Mouse (Mus musculus): Measurements from ENCODE around the gene Ssbp3. TPM values are rescaled to one million over a fixed set of nuclear protein-coding genes. Genes with fewer than 3 reads are reported as not detected.

Gene Ssbp3
- polyA plus RNA-seq, 1 experiment from 2014 or later: 50.5 TPM

- no peak overlapping the region for H3K9ac ChIP-seq
- no peak for ATAC-seq (ENCODE audit: insufficient read depth)
- no peak overlapping the region for H3K27ac ChIP-seq (replicated peaks)
- WGBS (ENCODE audit: insufficient replicate concordance): 68% methylated on average over 4 of the region's 4 CpGs
- no peaks in the 10 kb centered on the region for H3K27me3 ChIP-seq
- no peaks in the 10 kb centered on the region for H3K9me3 ChIP-seq (replicated peaks)
- no peak overlapping the region for H3K4me3 ChIP-seq (replicated peaks)
- H3K4me1 ChIP-seq (replicated peaks): no peaks in the 10 kb centered on the region
- no peaks in the 10 kb centered on the region for H3K36me3 ChIP-seq (replicated peaks)
- H3K4me2 ChIP-seq: no peak overlapping the region
Observed at GRCm38 (mm10) chr4:107078894-107079293, 168.4 kb downstream of the Ssbp3 start.

GRCm38 (mm10) chr4:107079716-107080115 lies 169.2 kb downstream of the Ssbp3 start:
- no peak for ATAC-seq (ENCODE audit: insufficient read depth)
- H3K9me3 ChIP-seq (replicated peaks): no peaks in the 10 kb centered on the region
- H3K27ac ChIP-seq (replicated peaks): no peak overlapping the region
- H3K36me3 ChIP-seq (replicated peaks): no peaks in the 10 kb centered on the region
- H3K4me1 ChIP-seq (replicated peaks): no peaks in the 10 kb centered on the region
- no peak overlapping the region for H3K4me3 ChIP-seq (replicated peaks)
- no peak overlapping the region for H3K9ac ChIP-seq
- H3K4me2 ChIP-seq: no peak overlapping the region
- no peaks in the 10 kb centered on the region for H3K27me3 ChIP-seq

DNA sequence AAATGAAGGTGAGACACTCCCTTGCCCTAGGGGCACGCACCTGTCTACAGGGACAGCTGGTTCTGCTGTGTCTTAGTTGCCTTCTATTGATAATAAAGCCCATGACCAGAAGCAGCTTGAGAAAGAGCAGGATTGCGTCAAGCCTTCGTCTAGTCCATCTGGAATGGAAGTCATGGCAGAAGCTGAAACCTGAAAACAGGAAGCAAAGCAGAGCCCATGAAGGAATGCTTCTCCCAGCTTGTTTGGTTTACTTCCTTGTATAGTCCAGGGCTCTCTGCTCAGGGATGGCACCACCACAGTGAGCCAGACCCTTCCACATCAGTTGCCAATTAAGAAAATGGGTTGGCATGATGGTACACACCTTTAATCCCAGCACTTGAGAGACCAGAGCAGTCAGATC lies 171.7 kb downstream of the Ssbp3 start:
- WGBS (ENCODE audit: insufficient replicate concordance): 61% methylated on average over 3 of the region's 3 CpGs
- no peak overlapping the region for H3K4me2 ChIP-seq
- ATAC-seq (ENCODE audit: insufficient read depth): no peak
- no peak overlapping the region for H3K9ac ChIP-seq
- no peaks in the 10 kb centered on the region for H3K36me3 ChIP-seq (replicated peaks)
- no peak overlapping the region for H3K4me3 ChIP-seq (replicated peaks)
- H3K9me3 ChIP-seq (replicated peaks): no peaks in the 10 kb centered on the region
- no peak overlapping the region for H3K27ac ChIP-seq (replicated peaks)
- H3K4me1 ChIP-seq (replicated peaks): no peaks in the 10 kb centered on the region
- H3K27me3 ChIP-seq: no peaks in the 10 kb centered on the region

DNA sequence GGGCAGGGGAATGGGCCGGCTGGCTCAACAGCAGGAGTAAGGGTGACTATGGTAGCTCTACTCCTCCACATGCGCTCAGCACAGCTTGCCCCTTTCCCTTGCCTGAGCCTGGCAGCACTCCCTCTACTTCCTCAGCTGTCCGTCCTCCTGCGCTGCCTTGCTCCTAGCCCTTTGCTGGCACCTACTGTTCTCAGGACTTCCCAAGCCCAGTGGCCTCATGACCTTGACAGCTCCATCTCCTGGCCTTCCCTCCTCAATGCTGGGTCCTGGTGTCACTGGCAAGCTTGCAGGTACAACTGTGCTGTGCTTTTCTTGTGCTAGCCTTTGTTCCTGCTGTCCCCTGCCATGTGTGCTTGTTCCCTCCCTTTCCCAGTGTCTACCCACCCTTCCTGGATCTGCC lies 172.6 kb downstream of the Ssbp3 start:
- H3K9ac ChIP-seq: no peak overlapping the region
- WGBS (ENCODE audit: insufficient replicate concordance): 78% methylated on average over 4 of the region's 4 CpGs
- no peak for ATAC-seq (ENCODE audit: insufficient read depth)
- no peak overlapping the region for H3K4me2 ChIP-seq
- no peak overlapping the region for H3K27ac ChIP-seq (replicated peaks)
- H3K36me3 ChIP-seq (replicated peaks): no peaks in the 10 kb centered on the region
- H3K4me1 ChIP-seq (replicated peaks): no peaks in the 10 kb centered on the region
- no peak overlapping the region for H3K4me3 ChIP-seq (replicated peaks)
- H3K9me3 ChIP-seq (replicated peaks): no peaks in the 10 kb centered on the region
- no peaks in the 10 kb centered on the region for H3K27me3 ChIP-seq

GRCm38 (mm10) chr4:107084343-107084742 lies 173.8 kb downstream of the Ssbp3 start:
- H3K36me3 ChIP-seq (replicated peaks): no peaks in the 10 kb centered on the region
- H3K4me2 ChIP-seq: no peak overlapping the region
- no peak overlapping the region for H3K27ac ChIP-seq (replicated peaks)
- H3K9me3 ChIP-seq (replicated peaks): no peaks in the 10 kb centered on the region
- H3K27me3 ChIP-seq: no peaks in the 10 kb centered on the region
- H3K9ac ChIP-seq: no peak overlapping the region
- ATAC-seq (ENCODE audit: insufficient read depth): no peak
- no peak overlapping the region for H3K4me3 ChIP-seq (replicated peaks)
- no peaks in the 10 kb centered on the region for H3K4me1 ChIP-seq (replicated peaks)
- 39% methylated on average over 1 of the region's 1 CpGs for WGBS (ENCODE audit: insufficient replicate concordance)

- Histone ChIP-seq H3K36me3 (replicated peaks) (no peaks in the 10 kb centered on the region), H3K27ac (replicated peaks) (no peak overlapping the region), H3K4me2 (no peak overlapping the region), H3K9me3 (replicated peaks) (no peaks in the 10 kb centered on the region), H3K27me3 (no peaks in the 10 kb centered on the region), H3K4me1 (replicated peaks) (no peaks in the 10 kb centered on the region), H3K9ac (no peak overlapping the region), H3K4me3 (replicated peaks) (no peak overlapping the region)
- ATAC-seq (ENCODE audit: insufficient read depth): no peak; the same call in 1 of the 2 replicates
- WGBS (ENCODE audit: insufficient replicate concordance): 36% methylated on average over 6 of the region's 6 CpGs
Observed at GRCm38 (mm10) chr4:107084858-107085257, 174.4 kb downstream of the Ssbp3 start.

- Histone ChIP-seq H3K27ac (replicated peaks) (no peak overlapping the region), H3K9ac (no peak overlapping the region), H3K27me3 (peaks cover under 1% of the 10 kb centered on the region; the same call in 1 of the 2 replicates), H3K4me3 (replicated peaks) (no peak overlapping the region), H3K9me3 (replicated peaks) (no peaks in the 10 kb centered on the region), H3K4me2 (no peak overlapping the region), H3K4me1 (replicated peaks) (peaks cover 6% of the 10 kb centered on the region; the same call in 1 of the 2 replicates), H3K36me3 (replicated peaks) (no peaks in the 10 kb centered on the region)
- WGBS (ENCODE audit: insufficient replicate concordance): 80% methylated on average over 14 of the region's 14 CpGs
- no peak for ATAC-seq (ENCODE audit: insufficient read depth)
Observed at GRCm38 (mm10) chr4:107091696-107092095, 181.2 kb downstream of the Ssbp3 start.

DNA sequence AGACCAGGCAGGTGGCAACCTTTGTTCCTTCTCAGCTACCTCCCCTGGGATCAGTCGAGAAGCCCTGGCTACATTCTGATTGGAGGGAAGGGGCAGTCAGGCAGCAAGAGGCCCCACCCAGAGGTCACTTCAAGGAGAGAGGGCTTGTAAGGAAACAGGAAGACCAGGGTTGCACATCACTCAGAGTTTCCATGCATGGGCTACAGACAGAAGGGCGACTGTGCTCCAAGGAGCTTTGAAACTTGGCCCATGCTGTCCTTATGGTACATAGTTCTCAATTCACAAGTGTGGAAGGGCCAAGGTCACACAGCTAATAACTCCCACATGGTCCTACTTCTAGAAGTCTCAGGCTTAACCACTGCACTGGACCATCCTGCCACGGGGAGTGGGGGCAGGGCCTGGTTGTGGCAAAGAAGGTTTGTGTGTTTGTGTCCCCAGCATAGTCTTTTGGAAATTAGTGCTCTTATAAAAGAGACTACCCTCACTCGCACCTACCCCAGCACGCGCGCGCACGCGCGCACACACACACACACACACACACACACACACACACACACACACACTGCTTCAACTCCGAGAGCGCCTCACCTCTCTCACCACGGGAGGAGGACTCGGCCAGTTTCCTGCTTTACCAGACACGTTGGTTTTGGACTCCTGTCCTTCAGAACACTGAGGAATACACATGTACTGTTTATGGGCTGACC lies 184.1 kb downstream of the Ssbp3 start:
- Histone ChIP-seq H3K27me3 (peaks cover 5% of the 10 kb centered on the region; the same call in 1 of the 2 replicates), H3K4me2 (no peak overlapping the region), H3K9ac (no peak overlapping the region), H3K4me1 (replicated peaks) (peaks cover 6% of the 10 kb centered on the region; the same call in 1 of the 2 replicates), H3K36me3 (replicated peaks) (no peaks in the 10 kb centered on the region), H3K27ac (replicated peaks) (no peak overlapping the region), H3K9me3 (replicated peaks) (no peaks in the 10 kb centered on the region), H3K4me3 (replicated peaks) (no peak overlapping the region)
- no peak; the same call in 1 of the 2 replicates for ATAC-seq (ENCODE audit: insufficient read depth)
- WGBS (ENCODE audit: insufficient replicate concordance): 67% methylated on average over 16 of the region's 16 CpGs

DNA sequence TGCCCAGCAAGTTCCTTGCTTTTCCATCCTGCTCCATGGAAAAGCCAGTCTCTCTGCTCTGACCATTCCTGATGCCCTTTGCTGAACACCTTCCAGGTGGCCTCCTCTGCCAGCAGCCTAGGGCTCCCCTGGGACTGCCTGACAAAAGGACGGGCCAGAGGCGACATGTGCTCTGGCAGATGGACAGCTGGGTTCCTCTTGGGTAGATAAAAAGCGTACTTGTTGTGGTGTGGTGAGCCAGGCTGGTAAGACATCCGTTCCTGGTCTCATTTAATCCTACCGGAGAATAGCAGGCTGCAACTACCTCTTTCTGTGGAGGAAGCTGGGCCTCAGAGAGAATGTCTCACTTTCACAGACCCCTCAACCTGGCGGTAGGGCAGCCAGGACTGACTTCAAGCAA lies 185.5 kb downstream of the Ssbp3 start:
- no peaks in the 10 kb centered on the region for H3K9me3 ChIP-seq (replicated peaks)
- H3K9ac ChIP-seq: no peak overlapping the region
- H3K27ac ChIP-seq (replicated peaks): no peak overlapping the region
- H3K36me3 ChIP-seq (replicated peaks): no peaks in the 10 kb centered on the region
- peaks cover 5% of the 10 kb centered on the region; the same call in 1 of the 2 replicates for H3K27me3 ChIP-seq
- peaks cover 6% of the 10 kb centered on the region; the same call in 1 of the 2 replicates for H3K4me1 ChIP-seq (replicated peaks)
- H3K4me2 ChIP-seq: no peak overlapping the region
- H3K4me3 ChIP-seq (replicated peaks): no peak overlapping the region
- 16% methylated on average over 6 of the region's 6 CpGs for WGBS (ENCODE audit: insufficient replicate concordance)
- no peak for ATAC-seq (ENCODE audit: insufficient read depth)

- Histone ChIP-seq H3K27me3 (peaks cover 5% of the 10 kb centered on the region; the same call in 1 of the 2 replicates), H3K36me3 (replicated peaks) (no peaks in the 10 kb centered on the region), H3K4me2 (no peak within 1 kb of the TSS), H3K9me3 (replicated peaks) (no peaks in the 10 kb centered on the region), H3K4me1 (replicated peaks) (peaks cover 6% of the 10 kb centered on the region; the same call in 1 of the 2 replicates), H3K4me3 (replicated peaks) (no peak within 1 kb of the TSS), H3K27ac (replicated peaks) (no peak within 1 kb of the TSS), H3K9ac (no peak within 1 kb of the TSS)
- ATAC-seq (ENCODE audit: insufficient read depth): no peak
- WGBS (ENCODE audit: insufficient replicate concordance): 68% methylated on average over 16 of the region's 16 CpGs
Observed at GRCm38 (mm10) chr4:107096841-107097373, 186.4 kb downstream of the Ssbp3 start, which contains the start of gene Cdcp2. TSS of gene Cdcp2 (plus strand) at chr4:107096891.

GRCm38 (mm10) chr4:107097871-107098270 lies 187.4 kb downstream of the Ssbp3 start:
- H3K9ac ChIP-seq: no peak overlapping the region
- H3K4me3 ChIP-seq (replicated peaks): no peak overlapping the region
- H3K36me3 ChIP-seq (replicated peaks): no peaks in the 10 kb centered on the region
- 50% methylated on average over 15 of the region's 15 CpGs for WGBS (ENCODE audit: insufficient replicate concordance)
- no peaks in the 10 kb centered on the region for H3K9me3 ChIP-seq (replicated peaks)
- peaks cover 5% of the 10 kb centered on the region; the same call in 1 of the 2 replicates for H3K27me3 ChIP-seq
- ATAC-seq (ENCODE audit: insufficient read depth): no peak
- H3K4me2 ChIP-seq: no peak overlapping the region
- H3K4me1 ChIP-seq (replicated peaks): peaks cover 6% of the 10 kb centered on the region; the same call in 1 of the 2 replicates
- H3K27ac ChIP-seq (replicated peaks): no peak overlapping the region
